Mouse (Mus musculus) myocyte (in vitro differentiated cells): ENCODE measurements around the gene Riox2.

Experiments used
- E2F4 ChIP-seq: IDR thresholded peaks from one replicate; pipeline ENCODE4 v1.6.1; 2011; ENCODE audit warnings: mild to moderate bottlenecking, control low read depth, moderate library complexity; ENCODE audit not compliant: insufficient read depth
- POLR2A ChIP-seq: IDR thresholded peaks from one replicate; pipeline ENCODE4 v1.6.1; 2011; ENCODE audit warnings: low read depth, mild to moderate bottlenecking, control low read depth, moderate library complexity; ENCODE audit not compliant: insufficient read length
- POLR2AphosphoS2 ChIP-seq: IDR thresholded peaks from one replicate; pipeline ENCODE4 v1.6.1; 2011; ENCODE audit warnings: low read depth, control low read depth; ENCODE audit not compliant: insufficient read length
- USF1 ChIP-seq: IDR thresholded peaks from one replicate; pipeline ENCODE4 v1.6.1; 2011; ENCODE audit warnings: low read depth, mild to moderate bottlenecking, control low read depth, moderate library complexity

- no peak for TF ChIP-seq POLR2A
- no peak for TF ChIP-seq POLR2AphosphoS2
- no peak for TF ChIP-seq E2F4
- TF ChIP-seq USF1 = no peak
Measured at GRCm38 (mm10) chr16:59427960-59428359, 43.6 kb upstream of the Riox2 start.
